ENCODE assay signal across 28 mouse cellular contexts in the genomic region with DNA sequence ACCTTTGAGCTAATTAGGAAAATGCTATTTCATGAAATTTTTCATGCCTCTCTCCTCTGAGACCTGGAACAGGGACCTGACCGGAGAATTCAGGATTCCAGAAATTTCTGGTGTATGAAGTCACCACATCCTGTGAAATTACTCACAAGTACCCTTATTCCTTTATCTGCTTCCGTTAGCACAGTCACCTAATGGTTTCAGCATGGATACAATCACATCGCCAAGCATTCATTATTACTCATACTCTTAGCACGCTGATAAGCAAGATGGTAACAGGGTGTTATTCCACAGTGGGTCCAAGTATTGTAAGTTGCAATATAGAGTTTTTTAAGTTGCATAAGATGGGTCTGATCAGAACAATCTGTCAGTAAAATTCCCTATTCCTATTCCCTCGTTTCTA. TPM values are rescaled to one million over a fixed set of nuclear protein-coding genes. Genes with fewer than 3 reads are reported as not detected.
DNase-seq lines count a peak whose midpoint lies in the region; ATAC-seq and TF ChIP-seq lines count a peak whose summit lies in the region.
"Had no signal": no experiment of that assay in that cellular context is flagged by ENCODE, and none has a peak within 500 bp of the region (broad histone marks: within the 10 kb centered on the region; RNA-seq: fewer than 3 reads in every experiment).

No protein-coding gene starts in this region.

- H3K27me3 ChIP-seq in intestine, postnatal 0 days (replicated peaks; ENCODE audit: control insufficient read depth, insufficient read depth, low read length), result no peaks in the 10 kb centered on the region
- no peaks in the 10 kb centered on the region for H3K27me3 ChIP-seq in intestine, embryonic 16.5 days (replicated peaks; ENCODE audit: control insufficient read depth, insufficient read depth, low read length)
- H3K27me3 ChIP-seq in C2C12 (ENCODE audit: control insufficient read depth, insufficient read depth, insufficient read length) (no peaks in the 10 kb centered on the region), myocyte (ENCODE audit: control insufficient read depth, insufficient read depth, insufficient read length) (no peaks in the 10 kb centered on the region)
- H3K27me3 ChIP-seq: CH12.LX; embryonic facial prominence, embryonic 12.5 days; forebrain, embryonic 15.5 days; hindbrain, embryonic 13.5 days; limb, embryonic 12.5 days; midbrain, embryonic 13.5 days had no signal

- no peaks in the 10 kb centered on the region for H3K36me3 ChIP-seq in intestine, postnatal 0 days (ENCODE audit: control insufficient read depth, insufficient read depth)
- H3K36me3 ChIP-seq in intestine, embryonic 16.5 days (ENCODE audit: control insufficient read depth, insufficient read depth, low read length), result no peaks in the 10 kb centered on the region
- H3K36me3 ChIP-seq in C2C12 (ENCODE audit: control insufficient read depth, insufficient read depth) (no peaks in the 10 kb centered on the region), myocyte (ENCODE audit: control insufficient read depth, insufficient read depth) (no peaks in the 10 kb centered on the region)
- H3K36me3 ChIP-seq: embryonic facial prominence, embryonic 12.5 days; forebrain, embryonic 10.5 days; forebrain, embryonic 15.5 days; hindbrain, embryonic 13.5 days; limb, embryonic 12.5 days; midbrain, embryonic 13.5 days had no signal

- DNase-seq in heart, adult 8-10 months (ENCODE audit: low spot score), result peak; percentile 23
- DNase-seq in heart, postnatal 4 days, result no peak
- DNase-seq in gastrocnemius, postnatal 4 days (ENCODE audit: low spot score in 2 of 2), result no peak
- DNase-seq: adrenal gland, postnatal 14 days; B cell, adult 2 months; cerebellum, adult 11-12 months; cerebellum, adult 9-11 months; embryo, embryonic 11 days; gastrocnemius, adult 2 months; gastrocnemius, postnatal 36 days; heart, postnatal 36 days; kidney, adult 2 months; kidney, postnatal 10 days; liver, postnatal 0 days; thymus, postnatal 4 days had no signal

- H3ac ChIP-seq in C2C12 (ENCODE audit: control insufficient read depth, insufficient read length, low read depth) (no peak overlapping the region), myocyte (ENCODE audit: control insufficient read depth, insufficient read length) (no peak overlapping the region)

- H3K79me3 ChIP-seq in C2C12 (ENCODE audit: low read depth), result no peaks in the 10 kb centered on the region

- 55% methylated on average over 5 of the region's 5 CpGs for WGBS in intestine, postnatal 0 days
- WGBS in intestine, embryonic 16.5 days, result 59% methylated on average over 5 of the region's 5 CpGs

- H3K4me2 ChIP-seq in intestine, postnatal 0 days (replicated peaks; ENCODE audit: low read depth), result no peak overlapping the region
- H3K4me2 ChIP-seq in intestine, embryonic 16.5 days (ENCODE audit: low read depth, low read length), result no peak overlapping the region
- H3K4me2 ChIP-seq in myocyte (ENCODE audit: low read depth), result peak overlapping the region; percentile 16
- H3K4me2 ChIP-seq: embryonic facial prominence, embryonic 12.5 days; forebrain, embryonic 15.5 days; hindbrain, embryonic 13.5 days; limb, embryonic 12.5 days; midbrain, embryonic 13.5 days had no signal

- H3K4me3 ChIP-seq in intestine, postnatal 0 days (ENCODE audit: low read depth, low read length), result no peak overlapping the region
- H3K4me3 ChIP-seq in intestine, embryonic 16.5 days (ENCODE audit: low read length), result no peak overlapping the region
- H3K4me3 ChIP-seq in C2C12 (ENCODE audit: insufficient read depth, poor library complexity, severe bottlenecking), result no peak overlapping the region
- H3K4me3 ChIP-seq in myocyte, result no peak overlapping the region
- H3K4me3 ChIP-seq: embryonic facial prominence, embryonic 12.5 days; forebrain, embryonic 10.5 days; forebrain, embryonic 15.5 days; gastrocnemius, adult 2 months; hindbrain, embryonic 13.5 days; limb, embryonic 12.5 days; midbrain, embryonic 13.5 days had no signal

- no peaks in the 10 kb centered on the region for H3K79me2 ChIP-seq in C2C12 (ENCODE audit: control insufficient read depth, insufficient read depth)
- no peaks in the 10 kb centered on the region for H3K79me2 ChIP-seq in myocyte (ENCODE audit: control insufficient read depth, insufficient read depth)

- H3K9me3 ChIP-seq in intestine, postnatal 0 days (ENCODE audit: control insufficient read depth), result no peaks in the 10 kb centered on the region
- no peaks in the 10 kb centered on the region for H3K9me3 ChIP-seq in intestine, embryonic 16.5 days (ENCODE audit: control insufficient read depth, low read length)
- H3K9me3 ChIP-seq: embryonic facial prominence, embryonic 12.5 days; forebrain, embryonic 10.5 days; forebrain, embryonic 15.5 days; hindbrain, embryonic 13.5 days; limb, embryonic 12.5 days; midbrain, embryonic 13.5 days had no signal

- TF ChIP-seq CTCF in intestine, postnatal 0 days (IDR thresholded peaks at IDR 0.05; ENCODE audit: low read depth), result no peak
- no peak for TF ChIP-seq CTCF in C2C12 (IDR thresholded peaks at IDR 0.05; ENCODE audit: control insufficient read depth, insufficient read depth, insufficient read length)

- no peaks in the 10 kb centered on the region for H3K4me1 ChIP-seq in intestine, postnatal 0 days (replicated peaks; ENCODE audit: control insufficient read depth, insufficient read depth, low read length)
- no peaks in the 10 kb centered on the region for H3K4me1 ChIP-seq in intestine, embryonic 16.5 days (ENCODE audit: control insufficient read depth, insufficient read depth, low read length)
- H3K4me1 ChIP-seq: embryonic facial prominence, embryonic 12.5 days; forebrain, embryonic 10.5 days; forebrain, embryonic 15.5 days; hindbrain, embryonic 13.5 days; limb, embryonic 12.5 days; midbrain, embryonic 13.5 days had no signal

- 0 out of 2 replicates have a peak, but pooled peaks have one; percentile 31 for ATAC-seq in intestine, postnatal 0 days
- ATAC-seq in intestine, embryonic 16.5 days, result no peak
- ATAC-seq: forebrain, embryonic 15.5 days; liver, postnatal 0 days; lung, postnatal 0 days; midbrain, embryonic 13.5 days had no signal

- H3K27ac ChIP-seq in intestine, postnatal 0 days (ENCODE audit: low read depth, low read length), result no peak overlapping the region
- no peak overlapping the region for H3K27ac ChIP-seq in intestine, embryonic 16.5 days (ENCODE audit: low read length)
- H3K27ac ChIP-seq: embryonic facial prominence, embryonic 12.5 days; forebrain, embryonic 10.5 days; forebrain, embryonic 15.5 days; gastrocnemius, adult 2 months; hindbrain, embryonic 13.5 days; limb, embryonic 12.5 days; macrophage; midbrain, embryonic 13.5 days had no signal

- H3K9ac ChIP-seq in intestine, postnatal 0 days (ENCODE audit: low read depth, low read length), result no peak overlapping the region
- H3K9ac ChIP-seq in intestine, embryonic 16.5 days (ENCODE audit: low read depth, low read length), result no peak overlapping the region
- H3K9ac ChIP-seq: embryonic facial prominence, embryonic 12.5 days; forebrain, embryonic 15.5 days; hindbrain, embryonic 13.5 days; limb, embryonic 12.5 days; liver, postnatal 0 days; midbrain, embryonic 13.5 days had no signal

- no peak for TF ChIP-seq POLR2A in myocyte (IDR thresholded peaks at IDR 0.05; ENCODE audit: insufficient read length, low read depth)

TF ChIP-seq in C2C12, 6 proteins besides CTCF, POLR2A, EP300 and RAD21:
- TF ChIP-seq MYOD1 (IDR thresholded peaks at IDR 0.05; ENCODE audit: control insufficient read depth, insufficient read length, low read depth) (no peak), MAX (IDR thresholded peaks at IDR 0.05) (peak; percentile 28), FOSL1 (IDR thresholded peaks at IDR 0.05; ENCODE audit: insufficient read depth, low read length, poor library complexity, severe bottlenecking) (peak; percentile 95), CEBPB (IDR thresholded peaks at IDR 0.05; ENCODE audit: low read depth) (peak; percentile 65)
TF ChIP-seq in C2C12: peak in this region for 3.

TF ChIP-seq in myocyte, 11 proteins besides CTCF, POLR2A, EP300 and RAD21:
- no peak for TF ChIP-seq POLR2AphosphoS2 (IDR thresholded peaks at IDR 0.05; ENCODE audit: insufficient read length, low read depth)
TF ChIP-seq in myocyte: peak in this region for 0.

RNA-seq across cellular contexts. Expression of a gene that starts 44.8 kb away (rescaled TPM):
- total RNA-seq in heart, adult 8-10 months (2022), result 1 to 10 TPM; 7.2 to 9.2 (median 7.6) TPM
- 10 to 100 TPM; 19.2 to 19.9 TPM for total RNA-seq in heart, postnatal 4 days (2021)
- 20.0 and 21.0 TPM in 2 replicates for polyA plus RNA-seq in intestine, postnatal 0 days (2015; fragmentation: Nextera tagmentation; extraction: Ambion mirVana)
- polyA plus RNA-seq in intestine, embryonic 16.5 days (2015; fragmentation: Nextera tagmentation; extraction: Ambion mirVana), result 37.5 and 38.3 TPM in 2 replicates
- polyA plus RNA-seq in C2C12 (2012; fragmentation: generic; extraction: Trizol), result 25.0 TPM
- 14.5 TPM for polyA plus RNA-seq in myocyte (2012; fragmentation: generic; extraction: Trizol)
- total RNA-seq in gastrocnemius, postnatal 4 days (2021), result 10 to 100 TPM; 15.4 to 16.7 TPM
